Mouse (Mus musculus) neutrophil, adult 5-6 weeks (primary cell): Measurements from ENCODE around the gene Gm29110. TPM values are rescaled to one million over a fixed set of nuclear protein-coding genes. Genes with fewer than 3 reads are reported as not detected.
"Not testable (repeated sequence)": the region's sequence is repeated elsewhere in the genome, so short reads cannot be mapped to it uniquely, and the experiment has no call there.

Experiments used
- ATAC-seq: fragments of 151-379, 151-347 bp; 2 replicates; pipeline ENCODE4 v1.8.0; 2017; ENCODE audit warnings: mild to moderate bottlenecking, moderate TSS enrichment; ENCODE audit not compliant: insufficient number of reproducible peaks, poor library complexity, low FRiP score, severe bottlenecking; ENCODE audit errors: extremely low read depth
- total RNA-seq: library from RNA; stranded (forward); fragments of 200-1000 nt; gene quantifications from 2 replicates; pipeline ENCODE4 v1.2.3, GENCODE M21; 2017

The Gm29110 gene
- total RNA-seq = not detected in 2 replicates

DNA sequence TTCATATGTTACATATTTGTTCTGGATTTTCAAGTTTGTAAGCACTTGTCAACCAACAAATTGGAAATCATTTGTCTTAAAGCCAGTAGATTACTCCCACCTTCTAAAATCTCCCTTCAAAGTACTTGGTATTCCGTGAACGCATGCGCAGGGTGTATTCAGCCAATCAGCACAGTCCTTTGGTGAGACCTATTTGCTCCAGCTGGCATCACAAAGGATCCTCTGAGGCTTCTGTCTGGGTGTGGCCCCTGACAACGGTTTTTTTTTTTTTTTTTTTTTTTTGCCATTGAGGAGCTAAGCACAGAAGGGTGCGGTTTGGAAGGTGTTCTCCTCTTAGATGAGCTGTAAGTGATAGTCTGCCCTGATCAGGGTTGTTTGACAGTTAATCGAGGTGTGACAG, at the start of gene Gm29110:
Gene Gm29110 (plus strand): TSS at position 301 of the 400 bp plus-strand sequence.
- not testable (repeated sequence) for ATAC-seq

Other genes starting within 250 kb of the Gm29110 start
- not detected in 2 replicates for gene Gm21913, start 153.4 kb downstream of the Gm29110 start, total RNA-seq